Mouse (Mus musculus) stomach, embryonic 14.5 days (tissue): Measurements from ENCODE around the gene Pde6d. TPM values are rescaled to one million over a fixed set of nuclear protein-coding genes. Genes with fewer than 3 reads are reported as not detected.

ENCODE experiments used
- ATAC-seq: fragments of 200-750 bp; cut with Nextera tagmentation; 2 replicates; pipeline ENCODE4 v1.8.0; 2017; ENCODE audit warnings: low read depth, moderate TSS enrichment; ENCODE audit not compliant: insufficient number of reproducible peaks, insufficient read depth, low FRiP score
- H3K27ac ChIP-seq: fragments of 300-500 bp; sonication (generic); 2 replicates; pipeline ENCODE4 v1.5.1; 2014; ENCODE audit warnings: mild to moderate bottlenecking, low read length, moderate library complexity, mixed read lengths
- H3K27me3 ChIP-seq: fragments of 300-500 bp; sonication (generic); 2 replicates; pipeline ENCODE4 v1.6.1; 2014; ENCODE audit warnings: low read length, control low read depth, mixed read lengths; ENCODE audit not compliant: control insufficient read depth, insufficient read depth
- H3K36me3 ChIP-seq: fragments of 300-500 bp; sonication (generic); 2 replicates; pipeline ENCODE4 v1.6.1; 2014; ENCODE audit warnings: mild to moderate bottlenecking, control low read depth, low read length, moderate library complexity, mixed read lengths; ENCODE audit not compliant: control insufficient read depth, insufficient read depth
- H3K4me1 ChIP-seq: fragments of 300-500 bp; sonication (generic); 2 replicates; pipeline ENCODE4 v1.6.1; 2014; ENCODE audit warnings: low read length, control low read depth, mixed read lengths; ENCODE audit not compliant: control insufficient read depth, insufficient read depth
- H3K4me2 ChIP-seq: fragments of 300-500 bp; sonication (generic); replicated peaks from 2 replicates; pipeline ENCODE4 v1.6.1; 2014; ENCODE audit warnings: low read depth, low read length, control low read depth
- H3K4me3 ChIP-seq: fragments of 300-500 bp; sonication (generic); 2 replicates; pipeline ENCODE4 v1.5.1; 2014; ENCODE audit warnings: low read depth, low read length, control low read depth
- H3K9ac ChIP-seq: fragments of 300-500 bp; sonication (generic); replicated peaks from 2 replicates; pipeline ENCODE4 v1.6.1; 2014; ENCODE audit warnings: low read depth, mild to moderate bottlenecking, control low read depth, low read length, moderate library complexity, mixed read lengths
- H3K9me3 ChIP-seq: fragments of 300-500 bp; sonication (generic); 2 replicates; pipeline ENCODE4 v1.6.1; 2016; ENCODE audit warnings: low read depth, low read length, control low read depth; ENCODE audit not compliant: control insufficient read depth
- WGBS: fragments of 180-500 bp; shearing (Covaris S2); extraction: QIAGEN DNeasy Blood & Tissue Kit; methylation state at CpG from one replicate; pipeline ENCODE4 v1.1.7; 2014; 5-methylcytosine and 5-hydroxymethylcytosine counted together
- polyA plus RNA-seq: library from polyadenylated mRNA; unstranded; fragments of >200 nt; fragmentation: Nextera tagmentation; extraction: Ambion mirVana; gene quantifications from 2 replicates; pipeline ENCODE4 v1.2.1, GENCODE M21; 2014

Gene Pde6d
- polyA plus RNA-seq, 1 experiment from 2014 or later = 56.6 TPM

DNA sequence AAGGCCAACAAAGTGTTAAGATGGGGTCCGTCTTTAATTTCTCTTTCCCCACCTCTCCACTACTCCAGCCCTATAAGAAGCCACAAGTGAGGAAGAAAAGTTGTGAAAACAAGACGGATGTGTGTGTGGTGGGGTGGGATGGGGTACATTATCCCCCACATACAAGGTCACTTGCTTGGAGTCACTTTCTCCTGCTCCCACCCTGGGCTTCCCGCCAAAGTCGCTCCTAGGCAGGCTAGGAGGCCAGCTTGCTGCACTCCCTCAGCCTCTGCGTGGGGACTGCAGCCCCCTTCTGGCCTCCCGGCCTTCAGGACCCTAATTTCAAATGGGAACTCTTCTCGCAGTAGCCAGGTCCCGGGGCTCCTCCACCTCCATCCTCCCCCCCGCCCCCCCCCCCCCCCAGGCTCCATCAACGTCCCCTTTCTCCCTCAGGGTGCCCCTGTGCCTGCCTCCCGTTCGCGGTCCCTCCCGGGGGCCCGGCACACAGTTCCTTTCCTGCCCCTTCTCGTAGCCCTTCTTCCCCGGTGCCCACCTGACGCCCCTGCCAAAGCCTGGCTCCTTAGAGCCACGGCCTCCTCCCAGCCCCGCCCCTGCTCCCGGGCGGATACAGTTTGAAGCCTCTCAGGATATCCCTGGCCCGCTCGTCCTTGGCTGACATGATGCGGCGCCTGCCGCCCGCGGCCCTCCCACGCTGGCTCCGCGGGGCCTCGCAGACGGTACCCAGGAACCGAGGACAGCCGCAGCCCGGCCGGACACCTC lies 558 bp downstream of the Pde6d start:
- H3K36me3 ChIP-seq = no peaks in the 10 kb centered on the region
- H3K4me1 ChIP-seq = peaks cover 2% of the 10 kb centered on the region
- peak overlapping the region; percentile 82 for H3K4me2 ChIP-seq
- ATAC-seq = peak; percentile 75
- H3K27me3 ChIP-seq = no peaks in the 10 kb centered on the region
- 2% methylated on average over 29 of the region's 38 CpGs for WGBS
- H3K4me3 ChIP-seq = peak overlapping the region; percentile 69
- H3K9ac ChIP-seq = peak overlapping the region; percentile 49
- peak overlapping the region; percentile 18; the same call in 1 of the 2 replicates for H3K27ac ChIP-seq
- H3K9me3 ChIP-seq = no peaks in the 10 kb centered on the region

DNA sequence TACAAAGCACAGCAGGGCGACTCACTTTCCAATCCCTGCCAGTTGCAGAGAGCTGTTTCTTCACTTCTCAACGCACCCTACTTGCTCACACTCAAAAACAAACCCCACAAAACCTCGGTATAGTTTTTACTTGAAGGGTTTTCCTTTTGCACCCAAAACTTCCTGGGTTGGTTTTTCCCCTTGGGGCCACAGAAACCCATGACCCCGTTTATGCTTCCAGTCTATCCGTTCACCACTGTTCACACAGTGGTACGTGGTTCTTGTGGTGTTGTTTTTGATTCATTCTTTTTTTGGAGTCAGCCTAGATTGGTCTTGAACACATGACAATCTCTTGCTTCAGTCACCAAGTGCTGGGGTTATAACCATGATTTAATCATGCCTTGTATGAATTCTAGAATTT lies 2.0 kb downstream of the Pde6d start:
- WGBS = 75% methylated on average over 6 of the region's 6 CpGs
- no peak for ATAC-seq
- no peak overlapping the region for H3K27ac ChIP-seq

DNA sequence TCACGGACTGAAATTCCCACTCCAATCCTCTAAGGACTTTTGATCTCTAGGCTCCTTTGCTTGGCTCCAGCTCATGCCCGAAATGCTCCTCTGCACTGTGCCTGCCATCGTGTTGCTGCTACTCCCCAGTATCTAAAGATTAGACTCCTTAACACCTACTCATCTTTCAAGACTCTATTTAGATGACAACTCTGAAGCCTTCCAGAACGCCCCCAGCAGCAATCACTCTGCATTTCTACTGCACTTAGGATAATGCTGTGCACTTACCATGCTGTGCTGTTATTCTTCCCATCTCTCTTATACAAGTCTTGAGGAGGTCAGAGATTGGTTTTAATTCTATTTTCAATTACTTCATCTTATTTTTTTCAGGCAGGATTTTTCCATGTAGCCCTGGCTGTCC lies 10.5 kb downstream of the Pde6d start:
- Histone ChIP-seq H3K4me2 (no peak overlapping the region), H3K9me3 (no peaks in the 10 kb centered on the region), H3K9ac (no peak overlapping the region), H3K36me3 (no peaks in the 10 kb centered on the region), H3K27me3 (no peaks in the 10 kb centered on the region), H3K4me3 (no peak overlapping the region), H3K4me1 (no peaks in the 10 kb centered on the region), H3K27ac (no peak overlapping the region)
- no peak for ATAC-seq
- WGBS = 74% methylated on average over 4 of the region's 4 CpGs

More for the DNA sequence above, 2.0 kb downstream of the Pde6d start:
- Histone ChIP-seq H3K27me3 (no peaks in the 10 kb centered on the region), H3K9me3 (no peaks in the 10 kb centered on the region), H3K4me3 (no peak overlapping the region), H3K4me2 (no peak overlapping the region), H3K9ac (no peak overlapping the region), H3K36me3 (no peaks in the 10 kb centered on the region), H3K4me1 (peaks cover 2% of the 10 kb centered on the region)

DNA sequence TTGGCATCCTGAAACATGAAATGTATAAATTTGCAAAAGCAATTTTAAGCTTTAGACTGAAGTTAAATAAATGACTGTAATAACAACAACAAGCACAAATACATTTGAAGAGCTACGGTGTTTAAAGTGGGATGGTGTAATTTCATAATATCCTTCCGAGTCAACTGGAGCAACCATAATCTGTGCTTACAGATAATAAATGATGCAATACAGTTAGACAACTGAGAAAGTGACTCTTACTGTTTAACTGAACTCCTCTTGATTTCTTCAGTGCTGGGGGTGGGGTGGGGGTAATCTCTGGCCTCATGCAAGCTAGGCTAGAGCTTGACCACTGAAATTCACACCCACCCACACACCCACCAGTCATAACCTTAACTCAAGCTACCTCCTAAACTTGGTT lies 11.0 kb downstream of the Pde6d start:
- no peak for ATAC-seq
- no peak overlapping the region for H3K27ac ChIP-seq
- no peaks in the 10 kb centered on the region for H3K27me3 ChIP-seq
- H3K4me3 ChIP-seq = no peak overlapping the region
- H3K9ac ChIP-seq = no peak overlapping the region
- no peak overlapping the region for H3K4me2 ChIP-seq
- no peaks in the 10 kb centered on the region for H3K4me1 ChIP-seq
- H3K36me3 ChIP-seq = no peaks in the 10 kb centered on the region
- no peaks in the 10 kb centered on the region for H3K9me3 ChIP-seq
- WGBS = 83% methylated on average over 2 of the region's 2 CpGs

DNA sequence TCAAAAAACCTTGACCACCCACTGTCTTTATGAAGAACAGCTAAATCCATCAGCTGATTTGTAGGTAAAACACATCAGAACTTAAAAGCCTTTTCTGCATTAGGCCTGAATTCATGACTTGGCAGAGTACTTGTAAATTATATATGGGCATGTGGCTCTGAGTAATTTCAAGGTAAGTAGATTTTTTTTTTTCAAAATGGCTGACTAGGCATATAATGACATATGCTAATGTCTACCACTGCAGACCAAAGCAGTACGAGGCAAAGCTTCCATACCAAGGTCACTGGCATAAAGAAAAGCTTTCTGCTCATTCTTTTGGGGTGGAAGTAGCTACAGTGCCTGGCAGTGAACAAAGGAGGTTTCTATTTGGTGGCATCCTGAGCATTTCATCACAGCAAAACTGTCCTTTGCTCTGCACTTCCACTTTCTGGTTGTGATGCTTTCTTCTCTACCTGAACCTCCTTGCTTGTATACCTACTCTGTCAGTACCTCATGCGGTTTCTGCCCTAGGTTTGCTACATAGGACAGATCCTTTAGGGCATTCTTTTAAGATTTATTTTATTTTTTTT lies 13.1 kb downstream of the Pde6d start:
- WGBS = 88% methylated on average over 2 of the region's 2 CpGs
- Histone ChIP-seq H3K9ac (no peak overlapping the region), H3K27me3 (no peaks in the 10 kb centered on the region), H3K4me1 (no peaks in the 10 kb centered on the region), H3K4me2 (no peak overlapping the region), H3K36me3 (no peaks in the 10 kb centered on the region), H3K4me3 (no peak overlapping the region), H3K9me3 (no peaks in the 10 kb centered on the region), H3K27ac (no peak overlapping the region)
- ATAC-seq = no peak

DNA sequence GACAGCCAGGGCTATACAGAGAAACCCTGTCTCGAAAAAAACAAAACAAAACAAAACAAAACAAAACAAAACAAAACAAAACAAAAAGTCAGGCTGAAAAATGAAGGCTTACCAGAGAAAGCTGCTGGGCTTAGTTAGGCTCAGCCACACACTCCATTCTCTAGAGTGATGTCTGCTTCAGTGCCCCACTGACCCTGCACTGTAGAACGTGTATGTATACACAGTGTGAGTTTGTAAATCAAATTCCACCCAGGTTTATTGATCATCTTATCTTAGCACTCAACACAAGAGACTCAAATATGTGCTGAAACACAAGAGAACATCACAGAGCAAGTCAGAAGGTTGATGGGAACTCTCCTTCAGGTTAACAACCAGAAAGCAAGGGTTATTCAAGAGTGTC lies 14.0 kb downstream of the Pde6d start:
- no peak for ATAC-seq
- 67% methylated on average over 2 of the region's 2 CpGs for WGBS

DNA sequence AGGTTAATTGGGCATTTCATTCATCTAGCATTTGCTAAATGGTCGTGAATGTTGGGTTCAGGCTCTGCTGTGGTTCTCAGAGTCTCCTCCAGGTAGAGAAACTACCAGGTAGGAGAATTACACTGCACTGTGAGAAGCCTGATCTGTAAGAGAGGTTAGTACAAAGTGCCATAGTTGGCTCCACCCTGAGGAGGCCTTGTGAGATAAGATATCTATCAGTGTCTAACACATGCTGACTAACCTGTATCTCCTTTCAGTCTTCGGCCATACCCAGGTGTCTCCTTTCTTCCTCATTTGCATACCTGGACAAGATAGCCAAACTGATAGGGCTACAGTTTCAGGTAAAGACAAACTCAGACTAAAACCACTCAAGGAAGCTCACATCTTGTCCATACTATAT lies 19.8 kb downstream of the Pde6d start:
- Histone ChIP-seq H3K27ac (no peak overlapping the region), H3K4me3 (no peak overlapping the region), H3K9ac (no peak overlapping the region), H3K4me1 (no peaks in the 10 kb centered on the region), H3K4me2 (no peak overlapping the region), H3K36me3 (peaks cover 3% of the 10 kb centered on the region; the same call in 1 of the 2 replicates), H3K9me3 (no peaks in the 10 kb centered on the region), H3K27me3 (no peaks in the 10 kb centered on the region)
- 82% methylated on average over 2 of the region's 2 CpGs for WGBS
- ATAC-seq = no peak

More for the DNA sequence above, 14.0 kb downstream of the Pde6d start:
- Histone ChIP-seq H3K27me3 (no peaks in the 10 kb centered on the region), H3K27ac (no peak overlapping the region), H3K9me3 (no peaks in the 10 kb centered on the region), H3K4me3 (no peak overlapping the region), H3K4me1 (no peaks in the 10 kb centered on the region), H3K4me2 (no peak overlapping the region), H3K36me3 (no peaks in the 10 kb centered on the region), H3K9ac (no peak overlapping the region)

DNA sequence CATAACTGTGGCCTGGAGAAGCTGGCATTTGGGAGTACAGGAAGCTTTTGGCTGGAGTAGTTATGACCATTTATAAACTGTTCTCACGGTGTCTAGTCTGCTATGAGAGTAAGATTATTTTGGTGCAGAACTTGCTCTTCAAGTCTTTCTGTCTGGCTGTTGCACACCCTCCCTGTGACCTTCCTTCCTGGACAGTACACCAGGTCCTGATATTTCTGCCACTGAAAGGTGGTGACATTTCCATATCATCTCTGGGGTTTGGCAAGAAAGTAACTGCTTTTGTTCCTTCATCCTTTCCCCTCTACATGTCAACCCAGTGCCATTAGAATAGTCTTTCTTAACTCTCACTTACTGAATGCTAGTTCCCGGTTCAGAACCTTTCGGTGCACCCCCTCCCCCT lies 23.2 kb downstream of the Pde6d start:
- WGBS = 87% methylated on average over 3 of the region's 3 CpGs
- Histone ChIP-seq H3K36me3 (peaks cover 3% of the 10 kb centered on the region; the same call in 1 of the 2 replicates), H3K4me3 (no peak overlapping the region), H3K9ac (no peak overlapping the region), H3K9me3 (no peaks in the 10 kb centered on the region), H3K27me3 (no peaks in the 10 kb centered on the region), H3K4me2 (no peak overlapping the region), H3K27ac (no peak overlapping the region), H3K4me1 (no peaks in the 10 kb centered on the region)
- no peak for ATAC-seq
